Mouse (Mus musculus) liver, embryonic 11.5 days (tissue): Measurements from ENCODE around the gene Mmachc. TPM values are rescaled to one million over a fixed set of nuclear protein-coding genes. Genes with fewer than 3 reads are reported as not detected.

ENCODE experiments used
- ATAC-seq: fragments of 200-750 bp; cut with Nextera tagmentation; replicated peaks from 2 replicates; pipeline ENCODE4 v1.8.0; 2017; ENCODE audit warnings: moderate number of reproducible peaks, mild to moderate bottlenecking, moderate TSS enrichment, moderate library complexity; ENCODE audit not compliant: low FRiP score
- DNase-seq: peaks from one replicate; pipeline ENCODE4 v3.0.0-alpha.2; 2017; ENCODE audit warnings: low spot score
- H3K27ac ChIP-seq: fragments of 300-500 bp; sonication (generic); 2 replicates; pipeline ENCODE4 v1.5.1; 2014; ENCODE audit warnings: mild to moderate bottlenecking, low read depth, low read length, control low read depth
- H3K27me3 ChIP-seq: fragments of 300-500 bp; sonication (generic); replicated peaks from 2 replicates; pipeline ENCODE4 v1.6.1; 2014; ENCODE audit warnings: low read length, mixed read lengths; ENCODE audit not compliant: control insufficient read depth, insufficient read depth
- H3K36me3 ChIP-seq: fragments of 300-500 bp; sonication (generic); 2 replicates; pipeline ENCODE4 v1.6.1; 2014; ENCODE audit warnings: mild to moderate bottlenecking, low read length, moderate library complexity, mixed read lengths; ENCODE audit not compliant: control insufficient read depth, insufficient read depth
- H3K4me1 ChIP-seq: fragments of 300-500 bp; sonication (generic); replicated peaks from 2 replicates; pipeline ENCODE4 v1.6.1; 2014; ENCODE audit warnings: low read length, mixed read lengths; ENCODE audit not compliant: control insufficient read depth, insufficient read depth
- H3K4me2 ChIP-seq: fragments of 300-500 bp; sonication (generic); 2 replicates; pipeline ENCODE4 v1.6.1; 2014; ENCODE audit warnings: mild to moderate bottlenecking, control low read depth, moderate library complexity
- H3K4me3 ChIP-seq: fragments of 300-500 bp; sonication (generic); 2 replicates; pipeline ENCODE4 v1.5.1; 2014; ENCODE audit warnings: low read depth, low read length, control low read depth
- H3K9ac ChIP-seq: fragments of 300-500 bp; sonication (generic); 2 replicates; pipeline ENCODE4 v1.6.1; 2014; ENCODE audit warnings: low read depth, low read length, control low read depth
- H3K9me3 ChIP-seq: fragments of 300-500 bp; sonication (generic); 2 replicates; pipeline ENCODE4 v1.6.1; 2016; ENCODE audit warnings: low read length, inconsistent platforms, mixed read lengths; ENCODE audit not compliant: control insufficient read depth
- WGBS: fragments of 180-500 bp; shearing (Covaris S2); extraction: QIAGEN DNeasy Blood & Tissue Kit; methylation state at CpG from one replicate; pipeline ENCODE4 v1.1.7; 2014; 5-methylcytosine and 5-hydroxymethylcytosine counted together
- polyA plus RNA-seq: library from polyadenylated mRNA; unstranded; fragments of >200 nt; fragmentation: Nextera tagmentation; extraction: Ambion mirVana; gene quantifications from 2 replicates; pipeline ENCODE4 v1.2.1, GENCODE M21; 2014

Mmachc gene
- polyA plus RNA-seq, 1 experiment from 2014 or later = 27.4 TPM

GRCm38 (mm10) chr4:116655100-116655499 lies 53.1 kb downstream of the Mmachc start:
- H3K4me1 ChIP-seq = peaks cover 3% of the 10 kb centered on the region
- no peak overlapping the region for H3K9ac ChIP-seq
- WGBS = 18% methylated on average over 2 of the region's 2 CpGs
- ATAC-seq (no peak), DNase-seq (no peak)
- no peaks in the 10 kb centered on the region for H3K36me3 ChIP-seq
- no peaks in the 10 kb centered on the region for H3K9me3 ChIP-seq
- H3K4me3 ChIP-seq = no peak overlapping the region
- H3K27me3 ChIP-seq = no peaks in the 10 kb centered on the region
- H3K4me2 ChIP-seq = no peak overlapping the region
- H3K27ac ChIP-seq = no peak overlapping the region

- H3K9ac ChIP-seq = no peak overlapping the region
- H3K4me1 ChIP-seq = peaks cover 14% of the 10 kb centered on the region
These were observed 55.0 kb downstream of the Mmachc start for GRCm38 (mm10) chr4:116653228-116653627.

More at GRCm38 (mm10) chr4:116653228-116653627, 55.0 kb downstream of the Mmachc start:
- Histone ChIP-seq H3K36me3 (no peaks in the 10 kb centered on the region; the same call in 1 of the 2 replicates), H3K27ac (no peak overlapping the region), H3K4me2 (no peak overlapping the region), H3K9me3 (no peaks in the 10 kb centered on the region), H3K4me3 (no peak overlapping the region), H3K27me3 (no peaks in the 10 kb centered on the region)
- no peak for DNase-seq
- 87% methylated on average over 6 of the region's 6 CpGs for WGBS
- ATAC-seq = no peak

Other genes starting within 250 kb of the Mmachc start
- 19.5 and 21.9 TPM in 2 replicates for gene Mast2, start 244.2 kb downstream of the Mmachc start, polyA plus RNA-seq
- gene Ipp, start 200.9 kb downstream of the Mmachc start, polyA plus RNA-seq = 8.5 and 9.6 TPM in 2 replicates
- 51.5 and 55.5 TPM in 2 replicates for gene Tmem69, start 152.5 kb downstream of the Mmachc start, polyA plus RNA-seq
- 33.7 and 35.4 TPM in 2 replicates for gene Gpbp1l1, start 150.7 kb downstream of the Mmachc start, polyA plus RNA-seq
- 2.1 and 4.4 TPM in 2 replicates for gene Ccdc17, start 111.8 kb downstream of the Mmachc start, polyA plus RNA-seq
- gene Nasp, start 80.5 kb downstream of the Mmachc start, polyA plus RNA-seq = 185 and 187 TPM in 2 replicates
- 449 and 453 TPM in 2 replicates for gene Akr1a1, start 56.7 kb downstream of the Mmachc start, polyA plus RNA-seq
- gene Prdx1, start 22.9 kb downstream of the Mmachc start, polyA plus RNA-seq = 1,160 and 1,259 TPM in 2 replicates
- gene Ccdc163, start 103 bp upstream of the Mmachc start, polyA plus RNA-seq = 24.4 and 25.1 TPM in 2 replicates
- gene Tesk2, start 12.5 kb upstream of the Mmachc start, polyA plus RNA-seq = 3.1 and 4.3 TPM in 2 replicates
- 33.0 and 34.2 TPM in 2 replicates for gene Toe1, start 99.2 kb upstream of the Mmachc start, polyA plus RNA-seq
- gene Mutyh, start 99.3 kb upstream of the Mmachc start, polyA plus RNA-seq = 9.3 and 11.1 TPM in 2 replicates
- 1.2 and 1.4 TPM in 2 replicates for gene Hpdl, start 113.3 kb upstream of the Mmachc start, polyA plus RNA-seq
- gene Zswim5, start 169.0 kb upstream of the Mmachc start, polyA plus RNA-seq = 0.23 and 0.29 TPM in 2 replicates